Mouse (Mus musculus): ENCODE data around the gene Snip1.

DNA sequence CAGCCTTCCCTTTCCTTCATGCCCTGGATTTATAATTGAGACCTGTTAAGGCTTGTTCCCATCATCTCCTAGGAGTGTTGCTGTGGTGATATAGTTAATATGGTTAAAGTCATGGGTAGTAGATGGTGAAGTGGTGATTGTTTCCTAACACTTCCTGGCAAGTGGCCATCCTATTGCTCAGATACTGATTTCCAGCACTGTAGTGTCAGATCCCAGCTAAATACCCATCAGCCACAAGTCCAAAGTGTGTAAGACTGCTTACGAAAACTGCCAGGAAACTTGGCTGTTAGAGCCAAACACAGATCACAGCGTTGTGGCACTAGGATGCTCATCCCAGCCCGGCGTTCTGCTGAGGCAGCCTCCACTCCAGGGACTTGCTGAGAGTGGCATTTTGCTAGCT is 32.1 kb upstream of the Snip1 start:
- TF ChIP-seq POLR2A (IDR thresholded peaks at IDR 0.05; ENCODE audit: low read depth, low read length) (no peak), CTCF (IDR thresholded peaks at IDR 0.05; ENCODE audit: extremely low read depth, insufficient read depth, insufficient read length, insufficient replicate concordance) (no peak)

All from spleen, adult 2 months (tissue).